Mouse (Mus musculus) cerebellum, adult 18-20 months (tissue): Measurements from ENCODE around the gene Nacc1.

ENCODE experiments used
- DNase-seq, 2 experiments: peaks; one replicate each; pipeline ENCODE4 v3.0.0; 2021

The Nacc1 gene

DNA sequence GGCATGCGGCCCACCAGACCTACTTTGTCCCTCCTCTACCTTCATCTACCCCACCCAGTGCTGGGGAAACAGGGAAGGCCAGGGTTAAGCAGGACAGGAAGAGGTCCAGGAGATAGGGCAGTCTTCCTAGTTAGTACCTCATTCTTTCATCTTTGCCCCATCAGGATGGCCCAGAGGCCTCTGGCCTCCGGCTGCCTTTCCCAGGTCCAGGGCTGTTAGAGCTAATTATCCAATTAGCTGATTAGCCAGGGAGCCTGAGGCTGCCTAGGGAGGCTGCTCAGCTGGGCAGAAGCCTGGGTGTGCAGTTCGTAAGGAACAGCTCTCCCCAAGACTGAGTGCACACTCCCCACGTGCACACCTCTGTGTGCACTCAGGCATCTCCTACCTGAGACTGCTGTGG lies 25.7 kb upstream of the Nacc1 start:
- DNase-seq, result no peak

GRCm38 (mm10) chr8:84712759-84713120 lies 25.1 kb upstream of the Nacc1 start:
- no peak for DNase-seq

GRCm38 (mm10) chr8:84711933-84712758 lies 24.5 kb upstream of the Nacc1 start:
- DNase-seq, result no peak

- no peak for DNase-seq
Observed at GRCm38 (mm10) chr8:84711312-84711711, 23.6 kb upstream of the Nacc1 start.

DNA sequence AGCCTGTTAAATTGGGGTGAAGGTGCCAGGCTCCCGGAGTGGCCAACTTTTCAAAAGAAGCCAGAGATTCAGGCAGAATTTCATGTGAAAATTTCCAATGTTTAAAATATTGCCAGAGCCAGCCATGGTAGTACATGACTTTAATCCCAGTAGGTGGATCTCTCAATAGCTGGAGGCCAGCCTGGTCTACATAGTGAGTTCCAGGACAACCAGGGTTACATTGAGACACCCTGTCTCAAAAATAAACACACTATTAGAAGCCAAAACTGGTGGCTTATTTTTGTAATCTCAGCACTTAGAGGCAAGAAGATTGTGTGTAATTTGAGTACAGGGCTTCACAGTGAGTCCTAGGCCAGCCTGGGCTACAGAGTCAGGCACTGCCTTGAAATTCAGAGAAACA lies 22.3 kb upstream of the Nacc1 start:
- DNase-seq, result no peak

DNA sequence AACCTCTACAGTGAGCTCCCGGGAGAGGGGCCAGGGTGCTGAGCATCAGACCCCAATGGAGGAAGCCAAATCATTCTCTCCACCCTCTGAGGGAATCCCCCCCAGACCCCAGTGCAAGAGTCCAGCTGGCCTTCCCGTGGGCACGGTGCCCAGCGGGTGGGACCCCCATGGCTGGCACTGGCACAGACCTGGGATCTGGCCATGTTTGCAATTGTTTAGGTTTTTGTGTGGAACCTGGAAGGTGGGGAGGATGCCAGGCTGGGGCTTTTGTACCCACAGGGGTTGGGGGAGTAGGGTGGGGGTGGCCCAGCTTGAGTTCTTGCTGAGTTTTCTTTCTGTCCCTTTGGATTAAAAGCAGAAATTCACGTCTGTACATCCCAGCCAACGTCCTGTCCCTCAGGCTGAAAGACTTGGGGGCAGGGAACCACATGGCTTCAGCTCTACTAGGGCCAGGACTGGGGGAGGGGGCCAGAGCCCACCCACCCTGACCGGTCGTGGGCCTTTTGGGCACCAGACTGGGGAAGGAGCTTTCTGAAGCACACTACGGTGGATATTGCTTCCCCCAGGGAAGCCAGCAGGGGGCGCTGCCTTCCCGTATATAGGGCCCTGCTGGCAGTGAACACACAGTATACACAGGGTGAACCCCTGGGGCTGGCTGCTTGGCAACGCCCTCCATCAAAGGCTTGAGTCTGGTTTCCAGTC lies 21.3 kb upstream of the Nacc1 start:
- DNase-seq, result peak; percentile 87 to 92

DNA sequence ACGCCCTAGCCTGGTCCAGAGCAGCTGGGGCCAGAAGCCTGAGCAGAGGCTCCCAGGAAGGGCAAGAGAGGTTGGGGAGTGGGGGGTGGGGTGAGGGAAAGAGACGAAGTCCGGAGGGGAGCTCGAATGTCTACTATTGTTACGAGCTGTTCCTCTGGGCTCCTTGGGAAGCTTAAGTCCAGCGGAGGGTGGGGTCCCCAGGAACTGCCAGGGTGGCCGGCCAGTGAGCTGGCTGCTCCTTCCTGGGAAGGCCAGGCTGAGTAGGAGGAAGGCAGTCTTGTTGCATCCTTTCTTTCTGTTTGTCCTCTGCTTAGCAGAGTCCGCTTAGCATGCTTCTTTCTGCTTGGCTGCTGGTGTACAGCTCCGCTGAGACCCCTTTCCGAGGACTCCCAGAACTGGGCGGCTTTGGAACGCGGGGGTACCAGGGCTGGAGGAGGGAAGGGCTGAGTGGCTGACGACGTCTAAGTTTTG lies 20.4 kb upstream of the Nacc1 start:
- DNase-seq, result no peak

DNA sequence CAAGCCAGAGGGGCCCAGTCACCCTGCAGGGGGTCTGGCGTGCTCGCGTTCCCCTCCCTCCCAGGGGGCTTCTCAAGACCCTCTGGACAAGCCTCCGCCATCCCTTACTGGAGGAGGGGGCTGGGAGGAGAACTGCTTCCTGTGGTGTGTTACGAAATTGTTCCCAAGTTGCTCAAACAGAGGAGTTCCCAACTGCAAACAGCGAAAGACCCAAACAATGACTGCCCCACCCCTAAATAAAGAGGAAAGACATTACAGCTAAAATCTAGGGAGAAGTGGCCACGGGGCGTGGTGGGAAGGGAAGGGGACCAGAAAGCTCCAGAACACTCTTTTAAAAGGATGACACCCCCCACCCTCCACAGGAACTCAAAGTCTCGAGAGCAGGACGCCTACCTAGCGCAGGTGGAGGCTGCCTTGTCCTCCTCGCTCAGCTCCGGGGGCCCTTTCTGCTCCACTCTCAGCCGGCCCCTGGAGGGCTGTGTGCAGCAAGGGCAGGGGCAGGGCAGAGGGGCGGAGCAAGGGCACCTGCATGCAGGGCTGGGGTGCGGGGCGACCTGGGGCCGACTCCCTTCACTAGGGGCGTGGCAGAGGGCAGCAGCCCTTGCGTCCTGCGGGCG lies 19.7 kb upstream of the Nacc1 start:
- no peak for DNase-seq

DNA sequence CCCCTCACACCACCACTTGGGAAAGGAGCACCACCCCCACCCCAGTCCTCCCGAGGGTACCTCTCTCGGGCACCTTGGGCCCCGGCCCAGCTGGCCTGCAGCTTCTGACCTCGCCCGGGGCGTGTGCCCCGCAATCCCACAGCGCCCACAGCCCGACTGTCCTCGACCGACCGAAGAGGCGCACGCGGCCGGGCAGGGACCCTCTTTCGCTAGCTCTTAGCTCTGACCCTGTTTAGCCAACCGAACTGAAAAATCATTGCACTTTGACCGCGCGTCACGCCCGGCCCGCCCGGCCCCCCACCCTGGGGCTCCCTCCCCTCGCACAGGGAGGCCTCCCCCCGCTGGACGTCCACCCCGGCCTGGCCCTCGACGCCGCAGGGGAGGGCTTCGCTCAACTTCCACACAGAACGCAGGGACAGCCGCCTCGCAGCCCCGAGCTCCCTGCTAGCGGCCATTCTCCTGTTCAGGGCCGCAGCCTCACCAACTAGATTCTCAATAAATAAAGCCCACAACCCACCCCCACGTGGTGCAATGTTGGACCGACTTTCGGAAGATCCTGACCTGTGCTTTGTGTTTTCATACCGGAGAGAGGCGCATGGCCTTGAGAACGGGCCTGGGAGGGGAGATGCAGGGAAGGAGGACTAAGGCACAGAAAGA lies 19.1 kb upstream of the Nacc1 start:
- DNase-seq, result no peak

DNA sequence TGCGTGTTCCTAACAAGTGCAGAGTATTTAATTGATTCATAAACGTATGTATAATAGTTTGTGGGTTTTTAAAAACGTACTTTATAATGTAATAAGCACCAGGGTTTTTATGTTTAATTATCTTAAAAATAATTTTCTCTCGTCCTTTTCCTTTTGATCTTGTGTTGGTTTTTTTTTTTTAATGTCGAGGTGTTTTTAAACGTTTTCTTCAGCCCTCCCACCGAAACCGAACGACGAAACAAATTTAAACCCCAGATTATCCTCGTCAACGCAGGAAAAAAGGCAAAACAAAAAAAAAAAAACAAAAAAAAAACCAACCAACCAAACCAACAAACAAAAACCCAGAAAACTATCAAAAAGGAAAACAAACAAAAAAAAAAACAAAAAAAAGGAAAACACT lies 18.3 kb upstream of the Nacc1 start:
- no peak for DNase-seq

GRCm38 (mm10) chr8:84704867-84705831 lies 17.5 kb upstream of the Nacc1 start:
- no peak for DNase-seq

DNA sequence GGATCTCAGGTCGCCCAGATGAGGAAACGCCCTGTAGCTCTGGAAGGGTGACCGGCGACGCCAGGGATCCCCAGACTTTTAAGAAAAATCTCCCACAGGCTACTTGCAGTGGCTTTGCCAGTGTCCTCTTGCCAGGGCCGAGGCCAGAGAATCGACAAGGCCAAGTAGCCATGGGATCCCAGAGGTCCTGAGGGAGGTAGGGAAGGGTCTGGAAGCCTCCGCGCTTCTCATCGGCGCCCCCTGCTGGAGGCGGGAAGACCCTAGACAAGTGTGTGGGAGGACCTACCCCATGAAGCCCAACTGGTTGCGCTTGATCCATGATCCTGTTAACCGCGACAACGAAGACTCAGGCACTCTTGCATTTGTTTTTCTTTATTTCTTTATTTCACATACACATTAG lies 16.7 kb upstream of the Nacc1 start:
- DNase-seq, result peak; percentile 55 to 71

- no peak for DNase-seq
Observed at GRCm38 (mm10) chr8:84703466-84704249, 16.0 kb upstream of the Nacc1 start.

DNA sequence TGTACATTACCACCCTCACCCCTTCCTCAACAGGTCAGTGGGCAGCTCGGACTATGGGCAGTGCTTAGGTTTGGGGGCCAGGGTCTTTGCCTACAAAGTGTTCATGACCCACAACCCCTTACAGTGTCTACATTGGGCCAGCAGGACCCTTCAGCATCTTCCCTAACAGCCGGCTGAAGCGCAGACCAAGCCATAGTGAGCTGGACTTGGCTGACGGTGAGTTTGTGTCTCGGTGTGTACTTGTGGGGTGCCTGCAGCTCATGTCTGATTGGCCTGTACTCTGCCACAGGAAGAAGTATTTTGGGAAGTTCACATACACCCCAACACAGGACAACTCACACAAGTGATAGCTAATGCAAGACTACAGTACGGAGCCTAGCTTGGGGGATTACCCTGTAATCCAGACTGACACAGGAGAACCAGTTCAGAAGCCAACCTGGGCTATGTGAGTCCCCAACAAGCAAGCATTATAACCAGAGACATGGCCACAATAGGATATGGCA lies 15.4 kb upstream of the Nacc1 start:
- no peak for DNase-seq

- no peak for DNase-seq
Observed at GRCm38 (mm10) chr8:84702561-84702960, 14.9 kb upstream of the Nacc1 start.

GRCm38 (mm10) chr8:84700941-84701911 lies 13.6 kb upstream of the Nacc1 start, which contains the start of gene Lyl1:
Lyl1 (plus strand) TSS chr8:84701457.
- DNase-seq, result no peak

GRCm38 (mm10) chr8:84700526-84700925 lies 12.9 kb upstream of the Nacc1 start:
- no peak for DNase-seq

GRCm38 (mm10) chr8:84699861-84700322 lies 12.2 kb upstream of the Nacc1 start:
- DNase-seq, result peak; percentile 65

- DNase-seq, result no peak
Observed at GRCm38 (mm10) chr8:84698929-84699401, 11.3 kb upstream of the Nacc1 start.
